Mouse (Mus musculus) T-cell, adult 66 days (primary cell): ENCODE results near the gene Ptpro. TPM values are rescaled to one million over a fixed set of nuclear protein-coding genes. Genes with fewer than 3 reads are reported as not detected.

Experiments used
- total RNA-seq, 2 experiments: library from RNA; stranded (reverse); gene quantifications; 3 replicates in 1 of 2; 4 replicates in 1 of 2; pipeline ENCODE4 v1.2.4; 2023

Ptpro gene
- under 1 TPM in 1 of 2 experiments, not detected in 1; 0.32 TPM for total RNA-seq

DNA sequence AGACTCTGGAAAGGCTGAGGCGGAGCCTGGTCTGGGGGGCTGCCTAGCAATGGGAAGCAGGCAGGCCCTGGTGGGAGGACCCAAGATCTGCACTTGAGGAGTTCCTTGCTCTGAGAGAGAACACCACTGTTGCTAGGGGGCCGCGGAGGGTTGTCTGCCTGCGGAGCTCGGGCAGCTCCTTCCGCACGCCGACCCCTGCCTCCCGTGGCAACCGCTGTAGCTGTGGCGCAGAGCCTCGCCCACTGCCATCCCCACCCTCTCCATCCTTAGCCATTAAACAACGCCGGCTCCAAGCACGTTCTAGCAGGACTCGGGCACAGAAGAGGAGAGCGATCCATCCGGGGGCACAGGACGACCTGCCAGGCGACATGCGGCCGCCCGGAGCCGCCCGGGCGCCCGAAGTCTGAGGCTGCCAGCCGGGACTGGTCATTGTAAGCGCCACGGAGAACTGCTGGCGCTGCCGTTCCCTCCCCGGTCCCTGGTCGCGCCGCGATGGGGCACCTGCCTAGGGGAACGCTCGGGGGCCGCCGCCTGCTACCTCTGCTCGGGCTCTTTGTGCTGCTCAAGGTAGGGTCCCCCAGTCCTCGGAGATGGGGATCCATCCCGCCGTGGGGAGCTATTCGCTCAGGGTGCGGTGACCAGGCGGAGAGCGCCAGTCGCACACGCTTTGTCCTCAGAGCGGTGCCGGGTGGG is at the start of gene Ptpro:
Gene Ptpro, plus strand, starts transcription at position 126 of the 693 bp plus-strand sequence.

Other genes starting within 250 kb of the Ptpro start
- gene Rerg, start 81.8 kb upstream of the Ptpro start, total RNA-seq, result not detected